Mouse (Mus musculus) cerebellum, adult 9-11 months (tissue): ENCODE results near the gene Ms4a15.

ENCODE experiments used
- DNase-seq: peaks from one replicate; pipeline ENCODE4 v3.0.0; 2022

The Ms4a15 gene

DNA sequence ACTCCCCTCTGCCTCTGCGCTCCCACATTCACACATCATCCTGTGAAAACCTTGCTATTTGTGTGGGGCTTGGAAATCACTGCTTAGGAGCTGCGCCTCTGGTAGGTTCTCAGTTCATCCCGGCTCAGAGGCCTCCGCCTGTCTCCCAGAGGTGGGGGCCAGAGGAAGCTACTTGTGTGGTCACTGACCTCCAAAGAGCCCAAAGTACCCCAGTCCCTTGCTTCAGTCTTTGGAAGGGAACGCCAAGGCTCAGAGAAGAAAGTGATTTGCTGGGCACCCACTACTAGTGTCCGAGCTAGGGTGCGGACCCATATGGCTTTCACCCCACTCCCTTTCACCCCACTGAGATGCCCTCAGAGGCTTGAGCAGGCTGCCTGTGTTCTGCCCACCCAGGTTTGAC, at the start of gene Ms4a15:
TSS of gene Ms4a15 (minus strand) at position 101 of the 400 bp plus-strand sequence.
- no peak for DNase-seq

DNA sequence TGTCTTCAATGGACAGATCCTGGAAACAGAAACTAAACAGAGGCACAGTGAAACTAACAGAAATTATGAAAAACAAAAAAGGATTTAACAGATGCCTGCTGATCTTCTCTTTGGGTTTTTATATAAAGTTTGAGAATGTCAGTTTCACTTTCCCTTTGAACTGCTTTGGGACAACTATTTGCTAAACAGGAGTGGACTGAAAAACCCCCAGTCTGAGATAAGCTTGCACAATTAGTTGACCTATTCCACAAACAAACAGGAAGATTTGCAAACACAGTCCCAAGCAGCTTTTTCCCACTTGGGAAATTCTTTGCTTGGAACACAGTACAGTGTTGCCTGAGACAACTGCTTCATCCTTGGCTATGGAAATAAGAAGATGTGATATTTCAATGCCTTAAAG, 44.5 kb upstream of the Ms4a15 start:
- DNase-seq: no peak

DNA sequence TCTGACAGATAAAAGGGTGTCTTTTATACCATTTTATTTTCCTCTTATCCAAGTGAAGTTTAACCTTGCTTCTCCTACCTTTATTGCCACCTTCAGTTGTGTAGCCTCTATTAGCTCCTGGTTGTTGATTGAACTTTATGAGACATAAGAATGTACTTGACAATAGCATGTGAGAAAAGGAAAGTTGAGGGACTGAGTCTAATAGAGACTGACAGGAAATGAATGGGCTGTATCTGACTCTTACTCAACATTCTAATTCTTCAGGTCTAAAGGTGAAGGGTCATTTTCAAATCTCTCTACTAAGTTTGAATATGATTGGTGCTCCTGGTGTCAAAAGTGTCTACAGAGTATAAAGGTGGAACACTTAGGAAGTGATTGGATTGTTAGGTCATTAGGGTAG, 29.3 kb upstream of the Ms4a15 start:
- no peak for DNase-seq

DNA sequence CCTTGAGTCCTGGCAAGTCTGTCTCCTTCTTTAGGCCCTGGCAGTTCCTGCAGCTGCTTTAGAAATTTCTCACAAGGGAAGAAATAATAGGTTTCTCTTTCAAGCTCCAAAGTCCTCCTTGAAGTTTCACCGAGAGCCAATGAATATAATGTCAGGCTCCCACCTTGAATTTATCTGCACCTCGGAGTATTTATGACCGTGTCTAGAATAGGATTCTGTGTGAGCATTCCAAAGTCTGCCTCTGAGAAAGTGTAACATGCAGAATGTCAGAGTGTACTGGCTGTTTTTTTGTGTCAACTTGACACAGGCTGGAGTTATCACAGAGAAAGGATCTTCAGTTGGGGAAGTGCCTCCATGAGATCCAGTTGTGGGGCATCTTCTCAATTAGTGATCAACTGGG, 24.8 kb upstream of the Ms4a15 start, which contains the start of gene Ms4a18:
TSS of gene Ms4a18 (minus strand) at position 141 of the 400 bp plus-strand sequence.
- no peak for DNase-seq

DNA sequence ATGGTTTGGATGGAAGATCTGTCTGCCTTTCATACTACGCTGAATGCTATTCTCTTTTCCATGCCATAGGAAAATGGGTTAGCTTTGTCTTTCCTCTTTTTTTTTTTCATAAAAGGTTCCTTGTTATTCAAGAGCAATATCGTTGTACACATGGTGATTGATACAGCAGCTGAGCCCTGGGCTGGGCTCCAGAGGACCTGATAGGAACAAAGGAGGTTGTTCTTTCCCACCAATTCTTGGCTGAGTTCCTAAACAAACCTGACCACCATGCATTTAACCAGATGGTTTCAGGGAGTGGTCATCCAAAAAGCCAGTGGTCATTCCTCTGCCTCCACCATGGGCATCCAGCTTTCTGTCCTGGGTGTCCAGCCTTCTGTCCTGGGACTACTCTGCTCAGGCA, 24.2 kb upstream of the Ms4a15 start:
- no peak for DNase-seq

DNA sequence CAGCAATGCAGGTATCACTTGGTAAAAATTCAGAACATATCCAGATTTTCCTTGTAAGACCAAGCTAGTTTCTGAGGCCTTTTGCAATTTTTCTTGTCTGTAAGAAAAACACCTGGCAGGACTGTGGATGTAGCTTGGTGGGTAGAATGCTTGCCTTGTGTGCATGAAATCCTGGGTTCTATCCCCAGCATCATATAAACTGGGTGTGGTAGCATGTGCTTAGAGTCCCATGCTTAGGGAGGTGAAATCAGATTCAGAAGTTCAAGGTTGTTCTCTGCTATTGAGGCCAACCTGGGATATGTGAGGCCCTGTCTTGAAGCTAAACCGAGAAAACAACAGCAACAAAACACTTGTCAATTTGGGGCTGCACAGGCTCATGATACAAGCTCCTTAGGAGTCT, 22.9 kb upstream of the Ms4a15 start:
- DNase-seq: no peak

DNA sequence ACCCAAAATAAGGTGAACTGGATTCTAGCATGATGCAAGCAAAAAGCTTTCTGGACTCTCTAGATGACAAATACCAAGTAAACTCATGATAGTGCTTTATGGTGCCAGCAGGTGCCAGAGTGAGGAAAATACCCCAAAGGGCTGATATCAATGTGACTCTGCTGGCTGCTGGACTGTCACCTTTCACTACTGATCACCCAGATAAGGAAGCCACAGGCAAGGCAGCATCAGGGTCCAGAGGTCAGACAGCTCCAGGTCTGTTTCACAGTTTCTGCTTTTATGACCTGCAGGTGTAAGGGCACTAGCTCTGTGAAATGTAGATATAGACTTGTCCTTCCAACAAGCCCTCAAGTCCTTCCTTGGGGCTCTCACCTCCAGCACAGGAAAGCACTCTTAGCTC, 22.4 kb upstream of the Ms4a15 start:
- no peak for DNase-seq

DNA sequence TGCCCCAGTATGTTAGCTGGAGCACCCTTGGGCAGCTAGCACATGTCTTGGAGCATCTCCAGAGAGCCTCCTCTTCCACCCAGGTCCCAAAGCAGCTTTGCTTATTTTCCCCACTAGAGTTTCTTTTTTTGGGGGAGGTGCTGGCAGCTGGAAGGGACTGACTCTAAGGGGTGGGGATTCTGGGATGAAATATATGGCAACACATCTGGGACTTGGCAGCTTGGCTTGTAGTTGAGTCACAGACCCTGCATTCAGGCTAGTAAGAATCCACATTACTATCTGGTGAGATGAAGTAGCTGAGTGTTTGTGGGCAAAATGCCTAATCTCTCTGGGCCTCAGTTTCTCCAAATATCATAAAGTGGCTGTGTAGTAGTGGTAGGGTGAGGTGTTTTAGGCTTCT, 1.1 kb downstream of the Ms4a15 start:
- no peak for DNase-seq

DNA sequence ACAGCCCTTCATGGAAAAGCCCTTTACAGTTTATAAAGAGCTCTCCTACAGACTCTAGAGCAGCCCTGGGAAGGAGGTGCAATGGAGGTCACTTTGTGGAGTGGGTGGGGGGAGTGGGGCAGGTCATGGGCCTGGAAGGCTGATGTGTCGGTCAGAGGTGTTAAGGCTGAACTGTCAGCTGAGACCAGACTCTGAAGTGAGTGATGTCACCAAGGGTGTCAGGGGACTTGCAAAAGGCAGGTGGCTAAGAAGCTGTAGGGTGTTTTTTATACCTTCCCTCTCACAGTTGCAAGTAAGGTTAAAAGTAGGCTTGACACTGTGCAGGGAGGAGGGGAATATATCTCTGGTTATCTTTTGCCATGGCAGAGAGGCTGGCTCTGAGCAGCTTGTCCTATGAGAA, 2.3 kb downstream of the Ms4a15 start:
- DNase-seq: no peak

DNA sequence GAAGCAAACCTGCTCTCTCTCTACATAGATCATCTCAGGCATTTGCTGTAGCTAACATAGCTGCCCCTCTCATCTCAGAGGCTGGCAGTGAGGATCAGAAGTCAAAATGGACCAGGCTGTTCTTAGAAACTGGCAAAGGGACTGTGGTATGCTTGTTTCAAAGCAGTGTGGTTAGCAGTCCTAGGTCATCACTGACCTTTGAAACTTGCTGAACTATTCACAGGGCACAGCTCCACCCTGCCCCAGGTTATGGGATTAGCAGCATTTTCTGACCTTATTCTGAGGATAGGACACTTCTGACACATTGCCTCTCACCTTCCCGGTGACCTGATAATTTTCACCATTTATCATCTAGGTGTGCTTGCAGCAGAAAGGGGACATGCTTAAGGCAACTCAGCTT, 4.5 kb downstream of the Ms4a15 start:
- no peak for DNase-seq

DNA sequence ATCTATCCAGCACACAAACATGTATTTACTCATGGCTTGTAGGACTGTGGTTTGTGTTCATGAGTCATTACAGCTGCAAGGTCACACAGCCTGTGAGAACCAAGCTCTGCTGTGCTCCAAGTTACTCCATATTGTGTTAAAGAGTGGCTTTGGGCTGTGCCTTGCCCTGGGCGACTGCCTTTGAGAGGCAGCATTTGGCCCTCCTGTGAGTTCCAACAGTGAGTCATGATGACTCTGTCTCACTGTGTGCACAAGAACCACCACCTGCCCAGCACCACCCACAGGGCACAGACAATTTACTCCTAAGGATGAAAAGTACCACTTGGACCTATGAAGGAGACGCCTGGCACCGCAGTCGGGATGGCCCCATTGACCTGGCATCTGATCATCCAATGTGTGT, 7.2 kb downstream of the Ms4a15 start:
- DNase-seq: no peak

DNA sequence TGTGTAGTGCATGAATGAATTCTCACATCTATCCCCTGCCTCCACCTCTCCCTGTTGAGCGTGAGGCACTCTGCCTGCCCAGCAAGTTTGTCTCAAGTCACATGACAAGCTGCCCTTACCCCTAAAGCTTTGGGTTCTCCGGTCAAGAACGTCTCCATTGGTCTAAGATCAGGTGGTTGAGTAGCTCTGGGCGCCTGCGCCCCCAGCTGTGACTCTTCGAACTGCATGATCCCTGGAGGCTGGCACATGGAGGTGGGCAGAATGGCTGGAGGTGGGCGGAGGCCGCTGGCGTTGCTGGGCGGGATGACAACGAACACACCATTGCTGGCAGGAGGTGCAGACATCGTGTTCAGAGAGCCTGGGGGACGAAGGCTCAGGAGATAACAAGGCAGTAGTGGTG, 8.5 kb downstream of the Ms4a15 start:
- no peak for DNase-seq

DNA sequence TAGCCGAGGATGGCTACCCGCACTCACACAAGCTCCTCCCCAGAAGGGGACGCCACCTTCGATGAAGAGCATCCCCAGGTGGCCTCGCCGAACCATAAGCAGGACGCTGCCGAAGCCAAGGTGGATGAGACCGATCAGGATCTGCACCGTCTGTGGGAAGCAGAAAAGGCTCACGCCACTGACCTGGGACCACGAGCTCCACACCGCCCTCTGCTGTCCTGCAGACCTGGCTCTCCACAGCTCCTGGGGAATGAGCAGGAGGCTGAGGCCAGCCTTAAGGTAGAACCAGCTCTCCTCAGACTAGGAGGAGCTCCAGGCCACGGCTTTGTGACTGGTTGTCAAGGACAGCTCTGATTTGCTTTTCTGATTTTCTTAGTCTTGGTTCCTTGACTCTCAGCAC, 9.9 kb downstream of the Ms4a15 start:
- DNase-seq: no peak

DNA sequence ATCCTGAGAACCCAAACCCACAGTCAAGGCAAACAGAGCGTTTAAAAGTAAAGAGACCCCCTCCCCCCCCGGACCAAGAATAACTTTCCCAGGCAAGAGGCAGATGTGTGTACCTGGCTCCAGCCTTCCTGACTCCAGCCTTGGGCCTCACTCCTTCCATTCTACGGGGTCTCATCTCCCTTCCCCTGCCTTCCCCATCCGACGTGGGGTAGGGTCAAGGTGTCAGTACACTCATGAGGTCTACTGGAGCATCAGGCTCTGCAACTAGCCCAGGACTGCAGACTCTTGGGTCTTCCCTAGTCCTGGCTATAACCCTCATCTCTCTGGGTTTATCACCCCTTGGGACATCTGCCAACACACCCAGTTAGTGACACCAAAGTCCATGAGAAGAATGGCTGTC, 12.8 kb downstream of the Ms4a15 start:
- DNase-seq: peak; percentile 34

DNA sequence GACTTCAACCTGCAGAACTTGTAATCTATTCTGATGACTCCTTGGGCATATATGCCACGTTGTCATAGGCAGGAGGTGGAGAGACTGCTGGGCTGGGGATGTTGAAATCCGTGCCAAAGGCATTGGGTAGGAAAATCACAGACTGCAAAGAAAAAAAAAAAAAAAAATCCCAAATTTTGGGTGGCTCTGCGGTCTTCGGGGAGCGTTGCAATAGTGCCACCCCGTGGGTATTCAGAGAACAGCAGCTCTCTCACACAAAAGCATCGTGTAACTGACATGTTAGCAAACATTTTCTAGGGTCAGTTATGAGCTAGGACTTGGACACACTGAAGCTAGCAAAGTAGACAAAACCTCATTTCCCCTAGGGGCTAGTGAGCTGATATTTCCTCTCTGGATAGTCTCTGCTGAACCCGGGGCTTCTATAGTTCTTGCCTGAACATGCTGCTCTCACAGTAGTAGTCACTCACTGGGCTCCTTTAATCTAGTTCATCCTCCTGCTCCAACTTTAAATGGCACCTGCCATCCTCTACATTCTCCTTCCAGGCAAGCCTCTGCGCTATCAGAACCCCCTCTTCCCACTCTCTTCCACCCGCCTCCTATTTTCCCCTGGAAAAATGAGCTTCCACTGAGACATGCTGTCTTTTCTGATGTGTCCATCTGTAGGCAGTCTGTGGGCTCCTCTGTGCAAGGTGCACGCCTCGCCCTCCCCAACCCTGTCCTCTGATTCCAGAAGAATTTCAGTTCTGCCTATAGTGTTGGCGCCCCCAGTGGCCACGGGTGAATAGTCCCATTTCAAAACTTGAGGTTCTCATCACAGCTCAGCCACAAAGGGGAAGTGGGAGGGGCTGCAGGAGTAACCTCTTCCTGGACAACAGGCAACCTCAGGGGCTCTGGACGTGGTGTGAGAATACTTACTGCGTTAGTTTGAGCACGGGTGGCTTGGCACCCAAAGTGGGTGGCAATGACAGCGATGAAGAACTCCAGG, 13.6 kb downstream of the Ms4a15 start:
- peak; percentile 71 for DNase-seq

DNA sequence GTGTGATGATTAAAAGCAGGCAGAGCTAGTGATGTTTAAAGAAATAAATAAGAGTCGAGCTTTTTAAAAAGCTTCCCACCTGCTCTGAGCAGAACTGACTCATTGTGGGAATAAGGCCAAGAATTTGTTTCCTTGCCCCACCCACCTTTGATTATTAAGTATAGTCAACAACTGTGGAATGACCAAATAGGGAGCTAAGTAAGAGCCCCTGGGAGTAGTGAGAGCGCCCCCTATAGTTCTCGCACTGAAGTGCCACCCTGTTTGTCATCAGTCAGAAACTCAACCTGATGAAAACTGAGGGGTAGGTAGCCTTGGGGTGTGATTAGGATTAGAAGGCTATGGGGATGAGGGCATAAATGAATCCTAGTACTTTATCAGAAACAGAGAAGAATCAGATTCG, 16.7 kb downstream of the Ms4a15 start:
- DNase-seq: no peak

DNA sequence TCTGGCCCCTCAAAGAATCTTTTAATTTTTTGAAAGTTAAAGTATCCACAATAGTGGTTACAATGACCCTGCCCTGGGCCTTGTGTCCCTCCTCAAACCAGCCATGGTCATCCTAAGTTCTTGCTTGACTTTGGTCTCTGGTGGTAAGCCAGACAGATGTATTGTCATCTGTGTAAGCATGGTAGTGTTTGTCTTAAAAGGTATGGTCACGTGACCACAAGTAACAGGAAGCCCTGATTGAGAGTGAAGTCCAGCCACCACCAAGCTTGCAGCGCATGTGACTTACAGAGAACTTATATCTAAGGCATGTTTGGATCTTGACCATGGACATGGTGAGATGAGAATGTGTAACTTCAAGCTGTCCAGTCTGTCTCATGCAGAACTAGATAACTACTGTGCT, 17.9 kb downstream of the Ms4a15 start:
- no peak for DNase-seq

DNA sequence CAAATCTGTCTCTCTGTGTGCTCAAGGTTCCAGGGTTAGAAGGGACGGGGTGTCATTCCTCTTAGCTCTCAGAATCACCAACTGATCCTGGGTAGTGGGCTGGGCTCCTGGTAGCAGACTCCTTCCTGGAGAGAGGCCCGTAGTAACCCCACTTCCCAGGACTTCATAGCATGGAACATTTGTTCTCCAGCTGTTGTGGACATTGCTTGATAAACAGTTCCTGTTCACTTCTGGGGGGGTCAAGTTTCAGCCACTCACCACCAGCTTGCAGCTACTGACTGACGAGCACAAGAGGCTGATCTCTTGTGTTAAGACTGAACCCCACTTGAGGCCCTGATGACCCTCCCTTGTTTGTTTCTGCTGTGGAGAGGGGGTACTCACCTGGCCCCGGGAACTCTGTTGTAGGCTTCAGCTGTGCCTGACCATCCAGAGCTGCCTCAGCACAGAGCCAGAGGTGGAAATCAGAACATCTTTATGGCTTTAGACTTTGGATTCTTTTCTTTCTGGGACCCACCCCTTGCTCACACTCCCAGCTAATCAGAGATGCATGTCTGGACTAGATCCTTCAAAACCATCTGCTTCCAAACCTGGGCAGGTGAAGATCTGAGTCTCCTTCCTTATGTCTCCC, 18.7 kb downstream of the Ms4a15 start, which contains the start of gene Ms4a10:
TSS of gene Ms4a10 (minus strand) at position 433 of the 628 bp plus-strand sequence.
- no peak for DNase-seq

DNA sequence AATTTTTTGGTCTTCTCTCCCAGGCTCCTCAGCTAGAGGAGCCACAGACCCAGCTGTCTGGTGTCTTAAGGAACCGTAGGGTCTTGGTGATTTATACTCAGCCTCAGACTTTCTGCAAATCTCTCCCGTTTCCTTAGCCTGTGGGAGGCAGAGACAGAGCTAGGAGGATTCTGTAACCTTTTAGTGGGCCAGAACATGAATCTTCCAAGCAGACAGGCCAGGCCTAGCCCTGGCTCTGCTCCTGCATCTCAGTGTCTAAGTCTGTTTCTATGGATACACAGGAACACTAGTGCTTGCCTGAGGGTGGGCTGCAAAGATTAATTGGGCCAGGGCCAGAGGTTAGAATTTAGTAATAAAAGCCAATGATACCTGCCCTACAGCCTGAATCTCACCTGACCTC, 19.9 kb downstream of the Ms4a15 start:
- DNase-seq: no peak

DNA sequence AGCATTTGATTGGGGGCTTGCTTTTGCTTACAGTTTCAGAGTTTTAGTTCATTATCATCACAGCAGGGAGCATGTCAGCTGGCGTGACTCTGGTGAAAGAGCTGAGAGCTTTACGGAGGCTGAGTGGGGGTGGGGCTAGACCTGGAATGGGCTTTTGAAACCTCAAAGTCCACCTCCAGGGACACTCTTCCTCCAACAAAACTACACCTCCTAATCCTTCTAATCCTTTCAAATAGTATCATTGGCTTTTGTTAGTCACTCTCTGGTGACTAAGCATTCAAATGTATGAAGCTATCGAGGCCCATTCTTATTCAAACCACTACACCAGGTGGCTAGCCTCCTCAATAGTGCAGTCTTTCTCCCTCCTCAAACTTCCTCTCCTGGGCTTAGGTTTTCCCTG, 20.4 kb downstream of the Ms4a15 start:
- no peak for DNase-seq

DNA sequence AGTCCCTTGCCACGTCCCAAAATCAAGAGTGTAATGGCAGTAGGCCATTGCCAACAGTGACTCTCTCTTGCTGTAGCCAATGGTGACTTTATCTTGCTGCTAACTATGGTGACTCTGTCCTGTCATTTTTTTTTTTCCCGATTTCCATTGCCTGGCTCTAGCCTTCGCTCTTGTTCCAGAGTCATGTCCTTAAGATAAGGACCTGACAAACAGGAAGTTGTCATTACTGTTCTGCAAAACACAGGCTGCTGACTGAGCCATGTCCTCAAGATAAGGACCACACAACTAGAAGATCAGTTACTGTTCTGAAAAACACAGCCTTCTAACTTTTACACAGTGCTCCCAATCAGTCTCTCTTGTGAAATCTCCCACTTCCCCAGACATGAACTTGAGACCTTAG, 22.6 kb downstream of the Ms4a15 start:
- no peak for DNase-seq

DNA sequence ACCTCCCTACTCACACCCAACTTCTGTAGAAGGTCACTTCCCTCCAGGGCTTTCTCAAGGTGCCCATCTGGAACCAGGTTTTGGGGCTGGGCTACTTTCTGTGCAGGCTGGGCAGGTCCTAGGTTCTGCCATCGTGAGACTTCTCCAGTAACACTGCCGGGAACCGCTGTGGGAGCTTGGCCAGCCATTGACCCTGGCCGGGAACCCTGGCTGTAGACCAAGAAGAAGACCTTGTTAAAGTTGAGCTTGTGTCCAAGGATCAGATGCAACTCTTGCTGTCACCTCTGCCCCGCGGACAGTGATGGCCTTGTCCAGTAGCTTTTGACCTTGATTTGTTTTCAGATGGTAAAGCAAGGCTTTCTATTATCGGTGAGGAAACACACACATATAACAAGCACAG, 24.5 kb downstream of the Ms4a15 start:
- no peak for DNase-seq

DNA sequence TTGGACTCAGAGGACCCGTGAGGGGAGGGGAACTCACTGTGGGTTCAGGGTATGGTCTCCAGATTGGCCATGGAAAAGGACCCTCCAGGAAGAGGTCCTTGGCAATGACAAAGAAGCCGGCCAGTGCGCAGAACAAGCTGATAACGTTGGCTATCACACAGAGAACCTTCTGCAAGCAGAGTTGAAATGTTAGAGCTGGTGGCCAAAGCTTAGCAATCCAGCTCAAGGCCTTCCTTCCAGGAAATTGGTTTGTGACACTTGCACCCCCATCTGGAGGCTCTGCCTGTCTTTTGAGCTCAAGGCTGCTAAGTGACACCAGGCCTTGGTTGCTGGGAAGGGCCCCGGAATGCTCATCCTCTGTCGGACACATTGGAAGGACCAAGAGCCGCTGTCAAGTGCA, 27.3 kb downstream of the Ms4a15 start:
- DNase-seq: no peak

DNA sequence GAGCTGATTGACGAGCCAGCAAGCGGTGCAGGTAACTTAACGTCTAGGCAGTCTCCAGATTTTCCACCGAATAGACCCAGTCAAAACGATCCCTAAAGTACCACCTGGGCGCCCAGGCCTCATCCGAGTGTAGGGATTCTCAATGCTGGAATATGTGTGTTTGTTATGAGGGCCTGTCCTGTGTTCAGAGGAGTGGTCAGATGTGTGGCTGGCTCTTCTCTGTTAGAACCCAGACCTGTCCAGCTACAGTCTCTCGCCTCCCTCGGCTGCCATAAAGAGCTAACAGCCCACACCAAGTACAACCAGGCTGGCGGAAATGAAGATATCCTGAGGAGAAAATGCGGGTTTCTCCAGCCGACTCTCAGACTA, 33.1 kb downstream of the Ms4a15 start:
- DNase-seq: no peak
